Mouse (Mus musculus) lung, postnatal 36 days (tissue): ENCODE measurements around the gene N4bp1.

ENCODE experiments used
- DNase-seq: peaks from one replicate; pipeline ENCODE4 v3.0.0; 2022; ENCODE audit warnings: mixed read lengths

Gene N4bp1

GRCm38 (mm10) chr8:86820186-86820755 is 64.8 kb downstream of the N4bp1 start:
- DNase-seq, result no peak

- DNase-seq, result no peak
These were observed 65.6 kb downstream of the N4bp1 start for GRCm38 (mm10) chr8:86819426-86819825.

GRCm38 (mm10) chr8:86808990-86809960 is 75.8 kb downstream of the N4bp1 start:
- DNase-seq, result no peak

GRCm38 (mm10) chr8:86808239-86808638 is 76.8 kb downstream of the N4bp1 start:
- peak; percentile 75 for DNase-seq

GRCm38 (mm10) chr8:86801988-86802387 is 83.1 kb downstream of the N4bp1 start:
- no peak for DNase-seq

- no peak for DNase-seq
These were observed 84.1 kb downstream of the N4bp1 start for GRCm38 (mm10) chr8:86800966-86801365.

- no peak for DNase-seq
These were observed 86.9 kb downstream of the N4bp1 start for GRCm38 (mm10) chr8:86798141-86798540.

- DNase-seq, result no peak
These were observed 87.4 kb downstream of the N4bp1 start for GRCm38 (mm10) chr8:86797705-86798104.

- no peak for DNase-seq
These were observed 90.3 kb downstream of the N4bp1 start for GRCm38 (mm10) chr8:86794716-86795115.

- DNase-seq, result no peak
These were observed 93.5 kb downstream of the N4bp1 start for GRCm38 (mm10) chr8:86791542-86791941.

GRCm38 (mm10) chr8:86789576-86789975 is 95.5 kb downstream of the N4bp1 start:
- DNase-seq, result no peak

GRCm38 (mm10) chr8:86787891-86788420 is 97.1 kb downstream of the N4bp1 start:
- DNase-seq, result peak; percentile 67

GRCm38 (mm10) chr8:86786498-86786897 is 98.6 kb downstream of the N4bp1 start:
- peak; percentile 33 for DNase-seq

- no peak for DNase-seq
These were observed 104.0 kb downstream of the N4bp1 start for GRCm38 (mm10) chr8:86781094-86781493.

- no peak for DNase-seq
These were observed 105.9 kb downstream of the N4bp1 start for GRCm38 (mm10) chr8:86779207-86779606.

- DNase-seq, result no peak
These were observed 114.9 kb downstream of the N4bp1 start for GRCm38 (mm10) chr8:86769945-86770715.

GRCm38 (mm10) chr8:86768499-86768898 is 116.6 kb downstream of the N4bp1 start:
- DNase-seq, result peak; percentile 82

GRCm38 (mm10) chr8:86766548-86767211 is 118.4 kb downstream of the N4bp1 start:
- DNase-seq, result peak; percentile 87

- DNase-seq, result no peak
These were observed 119.4 kb downstream of the N4bp1 start for GRCm38 (mm10) chr8:86765669-86766068.

GRCm38 (mm10) chr8:86765155-86765554 is 119.9 kb downstream of the N4bp1 start:
- no peak for DNase-seq

GRCm38 (mm10) chr8:86762806-86763205 is 122.3 kb downstream of the N4bp1 start:
- DNase-seq, result no peak

- DNase-seq, result no peak
These were observed 124.3 kb downstream of the N4bp1 start for GRCm38 (mm10) chr8:86760746-86761145.
